Mouse (Mus musculus) ES-Bruce4 (cell line): Measurements from ENCODE around the gene Frrs1l. TPM values are rescaled to one million over a fixed set of nuclear protein-coding genes. Genes with fewer than 3 reads are reported as not detected.

ENCODE experiments used
- H3K27ac ChIP-seq: 2 replicates; pipeline ENCODE4 v1.5.1; 2012; ENCODE audit warnings: low read length, inconsistent platforms; ENCODE audit not compliant: insufficient read depth
- H3K27me3 ChIP-seq: 2 replicates; pipeline ENCODE4 v1.6.1; 2012; ENCODE audit warnings: mild to moderate bottlenecking, low read length, inconsistent platforms; ENCODE audit not compliant: control insufficient read depth, poor library complexity, insufficient read depth, severe bottlenecking
- H3K36me3 ChIP-seq: 2 replicates; pipeline ENCODE4 v1.6.1; 2012; ENCODE audit warnings: inconsistent platforms, mild to moderate bottlenecking, low read length, moderate library complexity; ENCODE audit not compliant: control insufficient read depth, poor library complexity, insufficient read depth, severe bottlenecking
- H3K4me1 ChIP-seq: one replicate; pipeline ENCODE4 v1.8.1; 2011; ENCODE audit warnings: low read length; ENCODE audit not compliant: control insufficient read depth, insufficient read depth
- H3K4me3 ChIP-seq: 2 replicates; pipeline ENCODE4 v1.5.1; 2011; ENCODE audit warnings: low read depth, mild to moderate bottlenecking, low read length
- H3K9ac ChIP-seq: 2 replicates; pipeline ENCODE4 v1.6.1; 2012; ENCODE audit warnings: low read depth, mild to moderate bottlenecking, inconsistent platforms; ENCODE audit not compliant: poor library complexity, severe bottlenecking
- H3K9me3 ChIP-seq: replicated peaks from 2 replicates; pipeline ENCODE4 v1.6.1; 2012; ENCODE audit warnings: mild to moderate bottlenecking, low read length, inconsistent platforms; ENCODE audit not compliant: control insufficient read depth, poor library complexity, insufficient read depth, severe bottlenecking
- CTCF ChIP-seq: IDR thresholded peaks from one replicate; pipeline ENCODE4 v1.8.1; 2011; ENCODE audit warnings: low read depth, low read length
- EP300 ChIP-seq: IDR thresholded peaks from 2 replicates; pipeline ENCODE4 v1.6.1; 2011; ENCODE audit warnings: low read depth, low read length; ENCODE audit not compliant: insufficient read depth
- POLR2A ChIP-seq: IDR thresholded peaks from one replicate; pipeline ENCODE4 v1.8.1; 2011; ENCODE audit warnings: low read length; ENCODE audit not compliant: insufficient read depth
- polyA plus RNA-seq: library from polyadenylated mRNA; stranded (reverse); fragments of >200 nt; gene quantifications from 2 replicates; pipeline ENCODE4 v1.2.4, GENCODE M21; 2011; ENCODE audit warnings: low read depth; ENCODE audit not compliant: missing spikeins, insufficient read depth, insufficient read length

Frrs1l gene
- polyA plus RNA-seq, 1 experiment = 1.0 TPM

- Histone ChIP-seq H3K27me3 (no peaks in the 10 kb centered on the region), H3K27ac (no peak overlapping the region), H3K9me3 (no peaks in the 10 kb centered on the region), H3K4me1 (peaks cover 7% of the 10 kb centered on the region), H3K4me3 (no peak overlapping the region), H3K9ac (no peak overlapping the region), H3K36me3 (peaks cover 41% of the 10 kb centered on the region)
- no peak for TF ChIP-seq POLR2A
- no peak for TF ChIP-seq CTCF
Observed at GRCm38 (mm10) chr4:56935327-56935726, 54.9 kb downstream of the Frrs1l start.

GRCm38 (mm10) chr4:56933154-56933553, 57.0 kb downstream of the Frrs1l start:
- H3K9ac ChIP-seq = no peak overlapping the region
- H3K36me3 ChIP-seq = peaks cover 51% of the 10 kb centered on the region
- TF ChIP-seq EP300 = no peak
- no peak for TF ChIP-seq CTCF
- TF ChIP-seq POLR2A = no peak
- H3K4me1 ChIP-seq = peaks cover 7% of the 10 kb centered on the region
- no peak overlapping the region for H3K4me3 ChIP-seq
- no peaks in the 10 kb centered on the region for H3K27me3 ChIP-seq
- no peaks in the 10 kb centered on the region for H3K9me3 ChIP-seq
- peak overlapping the region; percentile 56 for H3K27ac ChIP-seq

GRCm38 (mm10) chr4:56932096-56932495, 58.1 kb downstream of the Frrs1l start:
- H3K9me3 ChIP-seq = no peaks in the 10 kb centered on the region
- H3K4me3 ChIP-seq = no peak overlapping the region
- H3K27ac ChIP-seq = peak overlapping the region; percentile 89
- peaks cover 56% of the 10 kb centered on the region for H3K36me3 ChIP-seq
- TF ChIP-seq EP300 (peak; percentile 79; the same call in 1 of the 2 replicates), POLR2A (no peak)
- no peak overlapping the region for H3K9ac ChIP-seq
- peaks cover 7% of the 10 kb centered on the region for H3K4me1 ChIP-seq
- H3K27me3 ChIP-seq = no peaks in the 10 kb centered on the region

DNA sequence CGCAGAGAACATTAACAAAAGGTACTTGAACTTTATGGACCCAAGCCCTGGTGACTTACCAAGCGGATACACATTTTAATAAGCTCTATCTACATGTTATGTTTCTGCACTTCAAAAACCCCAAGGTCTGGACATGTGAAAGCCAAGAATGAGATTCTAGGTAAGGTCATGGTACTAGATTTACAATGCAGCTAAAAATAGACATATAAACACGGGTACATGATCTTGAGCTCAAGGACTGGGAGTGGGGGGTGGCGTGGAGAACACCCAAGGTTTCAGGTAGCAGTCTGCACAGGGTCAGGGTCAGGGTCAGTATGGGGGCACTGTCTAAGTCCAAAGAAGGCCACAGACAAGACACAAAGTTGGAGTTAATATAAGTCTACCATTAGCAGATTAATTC, 59.9 kb downstream of the Frrs1l start:
- Histone ChIP-seq H3K27me3 (no peaks in the 10 kb centered on the region), H3K36me3 (peaks cover 59% of the 10 kb centered on the region)

GRCm38 (mm10) chr4:56926971-56927370, 63.2 kb downstream of the Frrs1l start:
- Histone ChIP-seq H3K4me3 (no peak overlapping the region), H3K27ac (no peak overlapping the region), H3K27me3 (no peaks in the 10 kb centered on the region), H3K9ac (no peak overlapping the region), H3K9me3 (no peaks in the 10 kb centered on the region), H3K4me1 (peaks cover 2% of the 10 kb centered on the region), H3K36me3 (peaks cover 80% of the 10 kb centered on the region)
- TF ChIP-seq EP300 (no peak), POLR2A (no peak), CTCF (no peak)

More for the DNA sequence above, 59.9 kb downstream of the Frrs1l start:
- Histone ChIP-seq H3K4me3 (no peak overlapping the region), H3K9me3 (no peaks in the 10 kb centered on the region), H3K4me1 (peaks cover 7% of the 10 kb centered on the region), H3K27ac (no peak overlapping the region), H3K9ac (no peak overlapping the region)
- TF ChIP-seq CTCF = no peak

- no peak overlapping the region for H3K4me3 ChIP-seq
- peaks cover 62% of the 10 kb centered on the region for H3K36me3 ChIP-seq
- no peaks in the 10 kb centered on the region for H3K27me3 ChIP-seq
- no peak overlapping the region for H3K9ac ChIP-seq
- H3K9me3 ChIP-seq = no peaks in the 10 kb centered on the region
- no peak overlapping the region for H3K27ac ChIP-seq
- TF ChIP-seq CTCF (no peak), POLR2A (no peak), EP300 (no peak)
- H3K4me1 ChIP-seq = no peaks in the 10 kb centered on the region
Observed at GRCm38 (mm10) chr4:56922229-56922628, 68.0 kb downstream of the Frrs1l start.
